Mouse (Mus musculus): Measurements from ENCODE around the gene Anxa4.
A peak's percentile ranks its signal among the peaks of the same experiment; 100 is the strongest.

The Anxa4 gene

GRCm38 (mm10) chr6:86793021-86793815, at the start of gene Anxa4:
Gene Anxa4 (minus strand): TSS chr6:86793584.
- peak; percentile 73 for DNase-seq (ENCODE audit: extremely low spot score)

DNA sequence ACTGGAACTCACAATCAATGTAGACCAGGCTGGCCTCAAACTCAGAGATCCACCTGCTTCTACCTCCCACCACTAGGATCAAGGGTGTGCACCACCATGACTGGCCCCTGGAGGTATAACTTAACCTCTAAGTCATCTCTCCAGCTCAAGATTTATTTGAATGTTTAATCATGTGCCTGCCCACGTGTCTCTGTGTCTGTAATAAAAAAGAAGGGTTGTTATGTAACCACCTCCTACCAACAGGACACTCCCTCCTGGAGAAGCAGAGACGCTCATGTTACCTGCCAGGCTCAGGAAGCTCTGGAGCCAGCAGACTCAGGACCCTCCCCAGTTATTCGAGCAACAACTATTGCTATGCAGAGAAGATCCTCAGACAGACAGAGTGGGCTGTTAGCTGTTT, 48.6 kb upstream of the Anxa4 start:
- DNase-seq (ENCODE audit: extremely low spot score), result no peak

DNA sequence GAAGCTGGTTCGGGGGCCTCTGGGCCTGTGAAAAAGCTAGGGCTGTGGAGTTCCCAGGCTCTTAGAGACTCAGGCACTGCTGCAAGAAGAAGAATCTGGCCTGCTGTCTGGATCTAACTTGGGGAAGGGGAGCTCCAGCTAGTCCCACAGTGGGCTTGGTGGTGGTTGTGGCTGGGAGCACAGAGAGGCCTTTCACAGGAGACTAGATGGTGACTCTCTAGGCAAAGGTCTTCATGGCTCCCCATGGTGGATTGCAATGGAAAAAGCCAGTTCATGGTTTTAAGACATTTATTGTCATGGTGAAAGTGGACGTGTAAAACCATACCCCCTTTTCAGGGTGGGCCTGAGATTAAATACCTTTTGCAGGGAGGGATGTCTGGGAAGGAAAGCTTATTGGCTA, 45.7 kb upstream of the Anxa4 start:
- DNase-seq (ENCODE audit: extremely low spot score), result no peak

GRCm38 (mm10) chr6:86832802-86833502, 39.6 kb upstream of the Anxa4 start:
- no peak for DNase-seq (ENCODE audit: extremely low spot score)

DNA sequence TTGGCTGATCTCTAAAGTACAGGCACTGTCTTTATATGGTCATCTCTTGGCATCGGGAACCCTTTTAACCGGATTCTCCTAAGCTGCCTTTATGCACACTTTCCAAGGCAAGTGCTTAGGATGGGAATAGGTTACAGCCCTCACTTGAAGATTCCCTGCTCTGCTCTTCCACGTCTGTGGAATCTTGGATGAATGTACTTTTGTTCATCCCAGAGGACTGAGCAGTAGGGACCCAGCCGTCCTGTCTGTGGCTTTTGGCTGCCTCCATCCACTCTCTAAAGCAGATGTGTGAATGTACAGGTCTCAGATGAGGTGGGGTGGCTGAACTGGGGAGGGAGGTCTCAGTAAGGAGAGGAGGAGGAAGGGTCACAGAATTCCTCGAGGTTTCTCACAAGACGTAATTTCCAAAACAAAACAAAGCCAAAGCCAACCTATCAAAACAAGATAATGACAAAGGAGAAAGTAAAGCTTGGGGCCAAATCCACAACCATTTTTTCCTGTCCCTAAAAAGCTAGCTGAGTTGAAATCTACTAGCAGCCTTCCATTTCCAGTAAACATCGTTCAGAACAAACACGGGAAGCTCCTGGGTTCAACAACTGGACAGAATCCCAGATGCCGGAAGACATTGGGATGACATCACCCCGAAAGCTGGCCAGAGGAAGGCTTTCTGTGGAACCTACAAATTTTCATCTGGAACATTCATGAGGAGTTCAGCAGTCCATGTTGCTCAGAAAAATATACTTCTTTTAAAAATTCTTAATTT, 37.5 kb upstream of the Anxa4 start:
- DNase-seq (ENCODE audit: extremely low spot score), result no peak

GRCm38 (mm10) chr6:86829768-86830167, 36.4 kb upstream of the Anxa4 start:
- DNase-seq (ENCODE audit: extremely low spot score), result no peak

DNA sequence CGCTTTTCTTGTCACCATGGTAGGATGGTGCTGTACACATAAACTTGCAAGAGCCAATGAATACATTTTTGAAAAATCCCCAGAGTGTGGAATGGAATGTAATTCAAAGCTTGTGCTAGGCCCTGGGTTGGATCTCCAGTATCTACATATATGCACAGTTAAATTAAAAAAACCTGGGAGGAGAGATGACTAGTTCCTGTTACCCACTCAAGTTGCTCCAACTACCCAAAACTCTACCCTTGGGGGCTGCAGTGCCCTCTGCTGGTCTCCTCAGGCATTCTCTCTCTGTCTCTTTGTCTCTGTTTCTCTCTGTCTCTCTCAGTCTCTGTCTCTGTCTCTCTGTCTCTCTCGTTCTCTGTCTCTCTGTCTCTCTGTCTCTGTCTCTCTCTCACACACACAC, 34.0 kb upstream of the Anxa4 start:
- no peak for DNase-seq (ENCODE audit: extremely low spot score)

DNA sequence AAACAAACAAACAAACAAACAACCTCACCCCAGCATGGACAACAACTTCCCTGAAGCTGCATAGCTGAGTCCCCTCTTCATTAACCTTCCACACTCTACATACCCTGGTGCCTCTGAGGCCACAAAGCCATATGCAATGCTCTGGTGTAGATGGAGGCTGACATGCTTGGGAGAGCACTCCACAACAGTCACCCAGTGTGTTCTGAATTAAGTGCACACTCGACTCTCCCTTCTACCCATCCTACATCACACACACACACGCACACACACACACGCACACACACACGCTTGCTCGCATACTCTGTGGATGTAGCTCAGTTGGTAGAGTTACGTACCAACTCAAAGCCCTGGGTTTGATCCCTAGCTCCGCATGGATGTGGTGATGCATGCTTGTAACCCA, 31.0 kb upstream of the Anxa4 start:
- DNase-seq (ENCODE audit: extremely low spot score), result no peak

DNA sequence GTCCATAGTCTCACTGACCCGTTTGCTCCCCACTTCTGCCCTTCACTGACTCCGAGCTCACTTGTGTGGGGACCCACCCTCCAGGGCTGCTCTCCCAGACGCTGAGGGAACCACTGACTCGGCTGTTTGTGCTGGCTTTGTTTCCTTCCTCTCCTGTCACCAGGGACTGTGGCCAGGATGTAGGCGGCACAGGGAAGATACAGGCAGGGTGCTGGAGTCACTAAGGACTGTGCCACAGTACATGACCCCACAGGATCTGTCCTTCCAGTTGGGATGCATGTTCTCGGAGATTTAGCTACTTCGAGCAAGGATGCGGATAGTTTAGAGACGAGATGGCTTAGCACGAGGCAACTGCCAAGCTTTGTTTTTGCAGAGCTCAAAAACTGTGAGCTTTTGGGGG, 30.4 kb upstream of the Anxa4 start:
- DNase-seq (ENCODE audit: extremely low spot score), result no peak

DNA sequence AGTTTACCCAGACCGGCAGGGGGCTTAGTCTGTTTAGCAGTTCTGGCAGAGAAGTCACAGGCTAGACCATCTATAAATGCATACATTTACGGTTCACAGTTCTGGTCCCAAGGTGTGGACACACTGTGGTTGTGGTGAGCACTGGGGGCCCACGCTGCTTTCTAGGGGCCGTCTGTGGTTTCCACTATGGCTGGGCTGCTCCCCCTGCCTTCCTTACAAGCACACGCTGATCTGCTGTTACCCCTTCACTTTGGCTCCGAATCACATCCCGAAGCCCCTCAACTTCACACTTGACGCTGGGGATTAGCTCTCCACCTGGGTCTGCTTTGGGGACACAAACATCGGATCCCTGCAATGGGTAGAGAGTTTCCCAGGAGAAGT, 29.7 kb upstream of the Anxa4 start:
- DNase-seq (ENCODE audit: extremely low spot score), result no peak

GRCm38 (mm10) chr6:86822285-86823050, 29.1 kb upstream of the Anxa4 start:
- DNase-seq (ENCODE audit: extremely low spot score), result peak; percentile 35

DNA sequence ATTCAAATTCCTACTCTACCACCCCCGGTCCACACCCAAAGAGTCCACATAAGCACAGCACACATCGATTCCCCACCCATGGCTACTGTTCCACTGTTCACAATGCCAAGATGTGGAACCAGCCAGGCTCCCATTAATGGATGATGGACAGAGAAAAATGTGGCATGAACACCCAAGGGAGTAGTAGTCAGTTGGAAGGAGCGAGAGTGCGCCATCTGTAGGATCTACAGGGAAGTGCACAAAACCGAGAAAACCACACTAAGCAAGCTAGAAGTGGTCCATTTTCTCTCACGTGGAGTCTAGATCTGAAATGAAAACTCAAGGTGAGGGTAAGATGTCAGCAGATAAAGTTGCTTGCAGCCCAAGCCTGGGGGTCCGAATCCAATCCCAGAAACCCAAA, 27.3 kb upstream of the Anxa4 start:
- no peak for DNase-seq (ENCODE audit: extremely low spot score)

- DNase-seq (ENCODE audit: extremely low spot score), result no peak
Observed at GRCm38 (mm10) chr6:86819926-86820325, 26.5 kb upstream of the Anxa4 start.

DNA sequence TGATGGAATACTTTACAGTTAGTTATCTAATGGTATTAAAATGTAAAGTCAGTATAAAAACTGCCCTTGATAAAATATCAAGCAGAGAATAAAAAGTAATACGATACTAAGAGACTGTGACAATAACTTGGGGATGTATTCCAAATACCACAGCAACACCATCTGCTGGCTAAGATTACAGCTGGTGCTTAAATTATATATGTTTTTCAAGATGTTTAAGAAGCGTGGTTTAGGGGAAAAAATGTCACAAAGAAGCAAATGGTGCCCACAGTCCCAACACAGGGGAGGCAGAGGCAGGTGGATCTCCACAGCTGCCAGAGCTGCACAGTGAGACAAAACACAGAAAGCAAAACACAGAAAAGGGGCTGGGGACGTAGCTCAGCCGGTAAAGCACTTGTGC, 25.5 kb upstream of the Anxa4 start:
- no peak for DNase-seq (ENCODE audit: extremely low spot score)

DNA sequence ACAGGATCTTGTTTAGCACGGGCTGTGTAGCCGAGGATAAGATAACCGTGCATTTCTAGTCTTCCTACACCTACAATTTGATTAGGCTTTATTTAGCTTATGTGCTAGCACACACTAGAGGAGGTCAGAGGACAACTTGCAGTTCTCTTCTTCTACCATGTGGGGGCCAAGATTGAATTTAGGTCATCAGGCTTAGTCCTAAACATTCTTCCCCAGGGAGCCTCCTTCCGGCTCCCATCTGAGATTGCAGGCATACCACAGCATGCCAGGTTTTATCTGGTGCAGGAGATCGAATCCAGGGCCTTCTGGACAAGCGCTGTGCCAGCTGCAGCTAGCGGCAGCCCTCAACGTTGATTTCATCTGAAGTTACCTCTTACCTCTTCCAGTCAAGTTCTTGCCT, 23.2 kb upstream of the Anxa4 start:
- DNase-seq (ENCODE audit: extremely low spot score), result peak; percentile 51

DNA sequence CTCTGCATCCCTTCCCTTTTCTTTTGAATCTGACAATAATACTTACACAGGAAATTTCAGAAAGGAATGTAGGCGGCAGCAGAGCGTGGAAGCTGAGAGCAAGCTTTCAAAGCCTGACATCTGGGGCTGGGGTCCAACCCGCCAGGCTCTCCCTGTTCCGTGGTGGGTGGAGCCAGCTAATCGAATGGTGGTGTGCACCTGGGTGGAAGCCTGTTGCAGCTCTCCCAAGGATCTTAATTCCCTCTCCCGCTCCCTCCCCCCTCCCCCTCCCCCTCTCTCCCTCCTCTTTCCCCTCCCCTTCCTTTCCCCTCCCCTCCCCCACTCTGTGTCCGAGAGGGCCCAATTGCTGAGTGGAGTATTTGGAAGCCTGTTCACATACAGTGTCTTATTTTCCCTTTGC, 22.1 kb upstream of the Anxa4 start:
- peak; percentile 34 for DNase-seq (ENCODE audit: extremely low spot score)

DNA sequence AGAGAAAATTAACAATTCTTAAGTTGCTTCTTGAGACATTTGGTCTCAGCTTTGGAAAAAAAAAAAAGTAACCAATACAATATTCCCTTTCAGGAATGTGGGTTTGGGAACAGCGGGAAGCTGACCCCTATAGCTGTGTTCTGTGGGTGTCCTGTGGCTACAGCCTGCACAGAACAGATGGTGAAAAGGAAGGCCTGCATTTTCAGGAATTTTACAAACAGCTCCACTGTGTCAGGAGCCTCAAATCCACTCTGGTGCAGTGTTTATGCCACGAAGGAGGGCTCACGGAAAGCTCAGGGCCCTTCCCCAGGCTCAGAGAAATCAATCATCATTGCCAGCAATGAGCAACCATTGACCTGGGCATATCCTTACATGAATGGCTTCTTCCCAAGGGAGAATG, 21.5 kb upstream of the Anxa4 start:
- DNase-seq (ENCODE audit: extremely low spot score), result no peak

DNA sequence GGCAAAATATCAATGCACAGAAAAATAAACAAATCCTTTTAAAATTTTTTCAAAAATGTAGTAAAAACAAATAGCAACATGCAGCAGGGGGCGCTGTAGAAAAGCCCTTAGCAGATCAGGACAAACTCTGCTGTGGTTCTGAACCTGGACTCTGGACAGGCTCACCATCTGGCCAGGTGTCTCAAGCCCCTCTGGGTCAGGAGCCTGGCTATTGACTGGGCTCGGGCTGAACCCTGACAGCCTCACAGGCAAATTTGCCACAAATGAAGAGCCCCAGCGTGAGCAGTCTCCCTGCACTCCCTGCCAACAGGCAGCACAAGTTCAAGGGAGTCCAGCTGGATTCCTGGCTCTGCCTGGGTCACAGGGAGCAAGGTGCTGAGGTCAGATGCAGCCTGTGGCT, 20.0 kb upstream of the Anxa4 start:
- no peak for DNase-seq (ENCODE audit: extremely low spot score)

DNA sequence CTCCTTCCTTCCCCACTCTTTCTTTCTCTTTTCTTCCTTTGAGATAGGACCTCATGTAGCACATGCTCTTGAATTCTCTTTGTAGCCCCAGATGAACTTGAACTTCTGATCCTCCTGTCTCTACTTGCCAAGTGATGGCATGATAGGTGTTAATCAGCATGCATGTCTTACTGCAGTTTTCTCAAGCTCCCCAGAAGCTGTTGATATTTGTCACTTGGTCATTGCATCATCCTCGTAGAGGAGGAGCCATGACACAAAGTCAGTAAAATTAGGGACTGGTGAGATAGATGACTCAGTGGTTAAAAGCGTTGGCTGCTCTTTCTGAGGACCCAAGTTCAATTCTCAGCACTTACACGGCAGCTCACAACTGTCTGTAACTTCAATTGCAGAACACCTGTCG, 19.5 kb upstream of the Anxa4 start:
- DNase-seq (ENCODE audit: extremely low spot score), result no peak

DNA sequence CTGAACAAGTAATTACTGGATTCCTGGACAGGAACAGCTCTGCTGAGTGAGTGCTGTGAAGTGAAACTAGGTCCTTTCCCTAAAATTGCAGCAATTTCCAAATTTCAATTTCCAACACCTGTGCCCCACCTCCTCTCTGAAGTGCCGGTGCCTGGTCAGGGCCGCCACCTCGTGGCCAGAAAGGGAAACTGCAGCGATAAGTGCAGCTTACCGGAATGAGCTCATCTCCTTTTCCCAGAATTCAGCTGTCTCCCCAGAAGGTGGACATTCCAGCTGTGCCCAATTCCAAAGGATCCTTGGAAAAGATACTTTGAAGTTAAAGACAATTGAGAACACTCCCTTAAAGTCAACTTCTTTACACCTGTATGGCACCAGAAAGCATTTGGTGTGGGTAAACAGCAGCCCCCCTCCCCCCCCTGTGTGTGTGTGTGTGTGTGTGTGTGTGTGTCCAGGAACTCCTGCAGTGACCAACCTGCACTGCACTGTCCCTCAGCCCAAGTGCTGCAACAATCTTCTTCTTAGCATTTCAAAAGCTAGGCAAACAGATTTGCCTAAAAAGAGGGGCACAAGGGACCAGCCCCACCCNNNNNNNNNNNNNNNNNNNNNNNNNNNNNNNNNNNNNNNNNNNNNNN, 13.2 kb upstream of the Anxa4 start:
- DNase-seq (ENCODE audit: extremely low spot score), result peak; percentile 59

DNA sequence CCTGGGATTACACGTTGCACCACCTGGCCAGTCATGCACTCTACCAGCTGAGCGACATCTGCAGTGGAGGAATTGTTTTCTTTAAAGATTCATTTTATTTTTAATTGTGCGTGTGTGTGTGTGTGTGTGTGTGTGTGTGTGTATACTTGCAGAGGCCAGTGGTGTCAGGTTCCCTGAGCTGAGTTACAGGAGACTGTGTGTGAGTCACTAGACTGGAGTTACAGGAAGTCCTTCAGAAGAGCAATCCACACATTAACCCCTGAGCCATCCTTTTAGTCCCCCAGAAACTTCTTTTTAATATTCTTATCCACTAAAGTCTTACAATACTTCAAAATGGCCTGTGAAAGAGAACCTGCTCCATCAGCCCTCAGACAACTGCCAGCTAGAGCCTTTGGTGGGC, 11.3 kb upstream of the Anxa4 start:
- DNase-seq (ENCODE audit: extremely low spot score), result no peak

GRCm38 (mm10) chr6:86801431-86801830, 8.0 kb upstream of the Anxa4 start:
- no peak for DNase-seq (ENCODE audit: extremely low spot score)

Measured in embryo, embryonic 9.5 days (tissue).